Mouse (Mus musculus) T-helper 1 cell (primary cell): ENCODE results near the gene Itpk1.

Experiments used
- in situ Hi-C: fragments of 300-600 bp; cut with MboI, MseI; formaldehyde crosslinking; loops from one replicate; pipeline ENCODE4 v1.15.1; 2025; ENCODE audit warnings: high pct_unique_total_duplicates

Gene Itpk1

GRCm38 (mm10) chr12:102695369-102696239, 9.1 kb downstream of the Itpk1 start:
- in situ Hi-C loops: loop anchor here (25.0 kb wide), 1 partner anchor 1683 kb away; no protein-coding TSS in a partner anchor

GRCm38 (mm10) chr12:102691761-102692160, 13.0 kb downstream of the Itpk1 start:
- in situ Hi-C loops: loop anchor here (25.0 kb wide), 1 partner anchor 1679 kb away; no protein-coding TSS in a partner anchor

- in situ Hi-C loops: loop anchor here (25.0 kb wide), 1 partner anchor 1679 kb away; no protein-coding TSS in a partner anchor
These were observed 13.6 kb downstream of the Itpk1 start for GRCm38 (mm10) chr12:102691180-102691579.

DNA sequence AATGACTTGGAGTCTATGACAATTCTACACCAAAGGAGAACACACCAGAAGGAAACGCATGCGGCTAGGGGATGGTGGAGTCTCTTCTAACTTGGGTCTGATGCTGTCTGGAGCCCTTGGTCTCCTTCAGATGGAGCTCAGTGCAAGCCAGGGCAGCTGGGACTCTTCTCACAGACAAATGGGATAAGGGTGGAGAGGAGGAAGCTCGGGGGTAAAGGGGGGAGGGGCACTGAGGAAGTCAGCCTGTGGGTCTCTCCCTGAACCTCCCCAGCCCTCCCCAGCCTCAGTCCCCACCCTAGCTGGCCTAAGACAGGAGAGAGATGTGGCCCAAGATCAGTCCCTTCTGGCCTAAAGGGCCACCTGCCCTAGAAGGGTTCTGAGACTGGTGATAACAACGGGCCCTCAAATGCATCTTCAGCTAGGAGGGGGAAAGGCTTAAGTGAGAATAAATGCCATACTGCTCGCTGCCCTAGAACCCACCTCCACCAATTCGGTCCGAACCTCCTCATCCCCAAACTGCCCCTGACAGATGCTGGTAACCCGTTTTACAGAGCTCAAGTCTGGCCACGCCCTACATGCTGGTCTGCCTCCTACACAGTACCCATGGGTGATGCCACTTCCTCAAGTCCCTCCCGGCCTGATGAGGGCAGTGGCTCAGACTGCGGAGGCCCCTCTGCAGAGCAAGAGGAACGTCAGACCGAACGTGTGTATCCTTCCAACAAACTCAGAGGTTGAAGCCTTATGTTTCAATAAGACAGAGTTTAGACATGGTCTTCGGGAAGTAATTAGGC, 14.8 kb downstream of the Itpk1 start:
- in situ Hi-C loops: loop anchor here (25.0 kb wide), 1 partner anchor 1678 kb away; no protein-coding TSS in a partner anchor

DNA sequence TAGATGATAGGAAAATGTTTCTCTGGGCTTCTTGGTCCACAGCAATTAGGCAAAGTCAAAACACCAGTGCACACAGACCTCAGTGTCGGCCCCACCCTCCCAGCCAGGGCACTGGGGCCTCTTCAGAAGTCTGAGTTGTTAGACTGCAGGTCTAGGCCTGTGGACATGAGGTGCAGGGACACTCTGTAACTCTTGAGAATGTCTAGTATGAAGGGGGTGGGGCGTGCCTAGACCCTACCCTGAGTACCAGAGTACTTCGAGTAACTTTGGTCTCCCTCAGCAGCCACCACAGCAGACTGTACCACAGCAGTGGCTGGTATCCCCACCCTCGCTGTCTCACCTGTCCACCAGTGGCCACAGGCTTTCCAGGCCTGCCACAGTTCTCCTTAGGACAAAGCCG, 18.4 kb downstream of the Itpk1 start:
- in situ Hi-C loops: loop anchor here (25.0 kb wide), 1 partner anchor 1674 kb away; no protein-coding TSS in a partner anchor

DNA sequence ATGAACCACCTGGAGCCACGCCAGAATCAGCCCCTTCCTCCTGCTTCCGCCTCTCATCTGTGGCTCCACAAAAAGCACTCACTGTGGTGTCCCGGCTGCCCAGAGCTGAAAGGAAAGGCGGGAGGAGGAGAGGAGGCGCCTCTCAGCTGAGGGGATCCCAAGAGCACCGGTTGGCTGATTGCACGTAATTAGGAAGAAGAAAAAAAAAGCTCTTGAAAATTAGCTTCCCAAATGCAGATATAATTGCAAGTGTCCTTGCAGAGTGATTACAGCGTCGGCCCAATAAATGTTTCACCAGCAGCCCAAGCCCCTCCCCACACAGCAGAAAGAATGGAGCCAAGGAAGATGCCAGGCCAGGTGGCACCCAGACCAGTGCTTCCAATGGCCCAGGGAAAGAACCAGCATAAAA, 19.2 kb downstream of the Itpk1 start:
- in situ Hi-C loops: loop anchor here (25.0 kb wide), 1 partner anchor 1673 kb away; no protein-coding TSS in a partner anchor

DNA sequence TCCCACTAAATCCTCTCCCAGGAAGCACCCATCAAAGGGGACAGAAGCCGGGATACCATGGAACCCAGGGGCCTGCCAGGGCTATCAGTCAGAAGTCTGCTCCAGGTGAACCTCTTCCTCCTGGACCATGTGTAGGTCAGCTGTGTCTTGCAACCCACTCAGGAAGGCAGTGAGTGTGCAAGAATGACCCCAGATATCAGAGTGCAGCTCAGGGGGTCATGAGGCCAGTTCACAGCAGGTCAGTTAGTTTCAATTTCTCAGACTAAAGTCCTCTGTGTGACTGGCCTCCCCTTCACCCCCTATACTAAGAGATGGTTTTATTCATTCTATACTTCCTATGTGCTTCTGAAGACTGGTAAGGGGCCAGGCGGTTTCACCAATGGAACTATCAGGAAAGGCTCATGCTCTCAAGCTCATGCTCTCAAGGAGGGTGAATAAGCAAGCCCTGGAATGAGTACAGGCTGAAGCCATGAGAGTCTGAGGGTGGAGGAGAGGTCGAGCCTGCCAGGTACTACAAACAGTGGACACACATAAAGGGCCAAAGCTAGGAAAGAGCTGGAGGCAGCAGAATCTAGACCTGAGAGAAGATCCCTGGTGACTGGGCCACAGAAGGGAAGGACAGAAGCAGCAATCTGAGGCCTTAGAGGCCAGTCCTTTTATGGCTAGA, 19.9 kb downstream of the Itpk1 start:
- in situ Hi-C loops: loop anchor here (25.0 kb wide), 1 partner anchor 1673 kb away; no protein-coding TSS in a partner anchor

DNA sequence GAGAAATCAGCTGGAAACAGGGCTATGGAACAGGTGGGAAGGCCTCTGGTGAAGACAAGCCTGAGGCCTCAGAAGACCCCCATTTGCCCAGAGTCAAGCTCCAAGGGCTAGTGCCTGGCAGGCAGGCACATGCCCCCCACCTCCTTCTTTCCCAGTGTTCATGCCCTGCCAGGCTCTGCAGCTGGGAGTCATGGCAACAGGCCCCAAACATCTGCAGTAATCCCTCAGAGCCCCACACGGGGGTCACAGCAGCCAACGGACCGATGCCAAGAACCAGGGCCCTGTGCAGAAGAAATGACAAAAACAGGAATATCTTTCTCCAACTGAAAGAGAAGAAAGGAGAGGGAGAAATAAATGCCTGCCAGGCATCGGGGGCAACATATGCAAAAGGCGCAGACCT, 20.8 kb downstream of the Itpk1 start:
- in situ Hi-C loops: loop anchor here (25.0 kb wide), 1 partner anchor 1672 kb away; no protein-coding TSS in a partner anchor

- in situ Hi-C loops: loop anchor here (25.0 kb wide), 1 partner anchor 1671 kb away; no protein-coding TSS in a partner anchor
These were observed 21.3 kb downstream of the Itpk1 start for GRCm38 (mm10) chr12:102683438-102683837.

DNA sequence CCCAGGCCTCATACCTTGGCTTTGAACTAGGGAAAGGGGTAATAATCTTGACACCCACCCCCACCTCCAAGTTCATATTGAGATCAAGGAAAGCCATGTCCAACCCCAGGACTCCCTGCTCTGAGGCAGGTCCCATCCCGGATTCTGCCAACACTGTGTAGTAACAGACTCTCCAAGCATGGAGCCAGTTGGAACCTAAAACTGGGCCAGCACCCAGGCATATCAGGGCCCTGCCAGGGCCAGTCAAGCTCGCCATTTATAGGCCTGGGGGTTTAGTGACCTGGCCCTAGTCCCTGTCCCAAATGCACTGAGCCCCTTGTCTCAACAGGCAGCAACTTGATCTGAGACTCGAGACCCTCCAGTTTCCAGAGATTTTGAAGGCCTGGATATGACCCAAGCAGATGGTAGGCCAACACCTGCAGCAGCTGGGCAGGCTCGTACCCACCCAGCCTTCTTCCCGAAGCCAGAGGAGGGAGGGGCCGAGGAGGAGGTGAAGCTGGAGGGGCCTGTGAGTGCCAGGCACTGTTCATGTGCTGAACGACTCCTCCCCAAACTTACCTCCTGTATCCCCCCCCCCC, 21.9 kb downstream of the Itpk1 start:
- in situ Hi-C loops: loop anchor here (25.0 kb wide), 1 partner anchor 1671 kb away; no protein-coding TSS in a partner anchor

DNA sequence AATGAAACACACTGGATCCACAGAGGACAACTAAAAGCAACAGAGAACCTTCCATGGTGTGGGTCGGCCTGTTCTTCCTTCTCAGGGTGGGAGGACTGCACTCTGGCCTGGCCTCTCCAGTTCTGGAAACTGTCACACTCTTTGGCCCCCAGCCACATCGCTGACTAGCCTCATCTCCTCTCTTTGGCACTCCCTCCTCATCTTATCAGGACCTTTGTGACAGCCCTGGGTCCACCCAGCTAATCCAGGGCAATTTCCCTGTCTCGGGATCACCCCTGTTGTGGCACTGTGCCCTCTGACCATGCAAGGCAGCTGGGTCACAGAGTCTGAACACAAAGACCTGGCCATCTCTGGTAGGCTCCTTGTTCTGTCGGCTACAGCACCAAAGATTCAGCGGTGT, 22.6 kb downstream of the Itpk1 start:
- in situ Hi-C loops: loop anchor here (25.0 kb wide), 1 partner anchor 1670 kb away; no protein-coding TSS in a partner anchor

DNA sequence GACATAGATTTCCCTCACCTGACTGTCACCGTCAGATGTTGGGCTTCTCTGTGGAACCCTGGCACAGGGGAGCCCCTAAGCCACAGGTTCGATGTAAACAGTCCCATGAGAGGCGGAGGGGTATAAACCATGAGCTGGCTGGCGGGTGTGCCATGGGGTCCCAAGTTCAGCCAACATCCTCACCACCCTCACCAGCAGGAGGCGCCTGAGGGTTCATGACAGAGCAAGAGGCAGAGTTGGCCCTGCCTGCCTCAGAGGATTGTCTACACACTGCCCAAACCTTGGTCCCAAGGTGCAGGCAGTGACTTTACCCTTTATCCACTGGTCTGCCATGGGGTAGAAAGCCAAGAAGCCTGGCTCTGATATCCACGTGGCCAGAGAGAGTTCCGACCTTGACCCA, 23.1 kb downstream of the Itpk1 start:
- in situ Hi-C loops: loop anchor here (25.0 kb wide), 1 partner anchor 1669 kb away; no protein-coding TSS in a partner anchor

DNA sequence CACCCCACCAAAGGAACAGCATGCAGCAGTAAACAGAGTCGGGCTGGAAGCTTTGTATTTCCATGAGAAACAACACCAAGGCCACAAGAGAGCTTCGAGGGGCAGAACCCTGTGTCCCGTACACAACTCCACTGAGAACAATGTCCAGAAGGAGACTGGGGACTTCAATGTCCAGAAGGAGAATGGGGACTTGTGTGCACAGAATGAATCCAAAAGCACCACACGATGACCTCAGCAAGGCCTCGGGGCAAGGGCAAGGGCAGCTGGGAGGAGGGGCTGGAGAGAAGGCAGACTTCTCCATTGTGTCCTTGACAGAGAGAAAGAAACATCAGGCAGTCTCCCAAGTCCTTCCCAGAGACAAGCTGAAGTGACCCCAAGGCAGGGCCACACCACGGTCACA, 25.9 kb downstream of the Itpk1 start:
- in situ Hi-C loops: loop anchor here (25.0 kb wide), 1 partner anchor 1667 kb away; no protein-coding TSS in a partner anchor

DNA sequence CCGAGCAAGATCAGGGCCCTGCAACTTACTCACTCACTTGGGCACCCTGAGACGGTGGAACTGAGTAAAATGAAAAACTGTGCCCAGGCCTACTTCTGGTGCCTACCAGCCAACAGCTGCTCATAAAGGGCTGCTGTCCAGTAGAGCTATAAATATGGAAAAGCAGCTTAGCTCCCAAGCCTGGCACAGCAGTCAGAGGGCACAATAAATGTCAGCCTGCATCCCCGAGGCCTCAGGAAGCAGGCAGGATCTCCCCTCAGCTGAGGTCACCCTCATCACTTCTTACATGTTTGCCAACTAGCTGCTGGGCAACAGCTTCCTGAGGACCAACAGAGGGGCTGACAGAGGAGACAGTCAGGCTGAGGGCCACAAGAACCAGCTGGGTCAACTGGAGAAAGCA, 27.6 kb downstream of the Itpk1 start:
- in situ Hi-C loops: loop anchor here (25.0 kb wide), 1 partner anchor 1665 kb away; no protein-coding TSS in a partner anchor

GRCm38 (mm10) chr12:102674556-102674955, 30.2 kb downstream of the Itpk1 start:
- in situ Hi-C loops: no loop called here

- in situ Hi-C loops: no loop called here
These were observed 30.6 kb downstream of the Itpk1 start for GRCm38 (mm10) chr12:102674123-102674522.

GRCm38 (mm10) chr12:102672857-102673839, 31.6 kb downstream of the Itpk1 start:
- in situ Hi-C loops: no loop called here

- in situ Hi-C loops: no loop called here
These were observed 32.6 kb downstream of the Itpk1 start for GRCm38 (mm10) chr12:102672176-102672575.

DNA sequence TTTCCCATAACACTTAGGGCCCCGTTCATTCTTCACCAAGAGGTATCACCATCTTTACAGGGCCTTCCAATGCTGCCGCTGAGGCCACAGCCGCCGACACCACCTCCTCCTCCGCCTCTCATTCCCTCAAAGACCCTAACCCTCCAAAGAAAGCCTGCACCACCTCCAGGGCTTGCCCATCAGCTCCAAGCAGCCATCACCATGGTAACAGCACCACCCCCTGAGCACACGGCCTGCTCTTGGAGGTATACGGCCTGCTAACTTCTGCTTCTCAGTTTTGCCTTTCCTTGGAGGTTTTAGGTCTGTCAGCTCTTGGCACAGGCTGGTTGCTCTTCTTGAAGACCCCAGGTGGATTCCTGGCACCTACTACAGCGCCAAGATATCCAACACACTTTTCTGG, 33.9 kb downstream of the Itpk1 start:
- in situ Hi-C loops: no loop called here
